Mouse (Mus musculus): ENCODE results near the gene Gng7. TPM values are rescaled to one million over a fixed set of nuclear protein-coding genes. Genes with fewer than 3 reads are reported as not detected.
"Not testable (repeated sequence)": the region's sequence is repeated elsewhere in the genome, so short reads cannot be mapped to it uniquely, and the experiment has no call there.

The Gng7 gene
- polyA plus RNA-seq, 1 experiment from 2014 or later, result 14.0 TPM

GRCm38 (mm10) chr10:81045246-81045645 is 30.5 kb upstream of the Gng7 start:
- not testable (repeated sequence) for H3K9me3 ChIP-seq; H3K27me3 ChIP-seq (replicated peaks); H3K4me1 ChIP-seq; H3K4me2 ChIP-seq (replicated peaks); H3K4me3 ChIP-seq; H3K27ac ChIP-seq; ATAC-seq (ENCODE audit: low FRiP score, low read depth); H3K9ac ChIP-seq
- 94% methylated on average over 14 of the region's 14 CpGs for WGBS
- H3K36me3 ChIP-seq, result peaks cover 79% of the 10 kb centered on the region

GRCm38 (mm10) chr10:81041458-81042175 is 26.9 kb upstream of the Gng7 start:
- Histone ChIP-seq H3K9ac (no peak overlapping the region), H3K9me3 (no peaks in the 10 kb centered on the region), H3K4me1 (no peaks in the 10 kb centered on the region), H3K36me3 (peaks cover 42% of the 10 kb centered on the region), H3K4me2 (replicated peaks) (no peak overlapping the region), H3K27me3 (replicated peaks) (no peaks in the 10 kb centered on the region), H3K27ac (no peak overlapping the region), H3K4me3 (no peak overlapping the region)
- WGBS, result 36% methylated on average over 13 of the region's 13 CpGs
- ATAC-seq (ENCODE audit: low FRiP score, low read depth), result no peak

GRCm38 (mm10) chr10:81036988-81037580 is 22.3 kb upstream of the Gng7 start, which contains the start of gene Slc39a3:
TSS of gene Slc39a3 (minus strand) at chr10:81037426.
- Histone ChIP-seq H3K4me2 (replicated peaks) (peak within 1 kb of the TSS; percentile 71), H3K27ac (no peak within 1 kb of the TSS), H3K4me1 (peaks cover 5% of the 10 kb centered on the region; the same call in 1 of the 2 replicates), H3K4me3 (peak within 1 kb of the TSS; percentile 82), H3K36me3 (peaks cover 21% of the 10 kb centered on the region), H3K9me3 (no peaks in the 10 kb centered on the region), H3K27me3 (replicated peaks) (no peaks in the 10 kb centered on the region), H3K9ac (peak within 1 kb of the TSS; percentile 73)
- WGBS, result 1% methylated on average over 35 of the region's 35 CpGs
- ATAC-seq (ENCODE audit: low FRiP score, low read depth), result peak; percentile 99

- ATAC-seq (ENCODE audit: low FRiP score, low read depth), result no peak
- Histone ChIP-seq H3K4me1 (peaks cover 5% of the 10 kb centered on the region; the same call in 1 of the 2 replicates), H3K27me3 (replicated peaks) (no peaks in the 10 kb centered on the region), H3K9me3 (no peaks in the 10 kb centered on the region), H3K36me3 (peaks cover 29% of the 10 kb centered on the region), H3K27ac (no peak overlapping the region), H3K4me2 (replicated peaks) (no peak overlapping the region), H3K4me3 (no peak overlapping the region), H3K9ac (no peak overlapping the region)
- 76% methylated on average over 7 of the region's 7 CpGs for WGBS
Measured at GRCm38 (mm10) chr10:81036251-81036650, 21.5 kb upstream of the Gng7 start.

GRCm38 (mm10) chr10:81033586-81033985 is 18.8 kb upstream of the Gng7 start:
- Histone ChIP-seq H3K9ac (no peak overlapping the region), H3K9me3 (no peaks in the 10 kb centered on the region), H3K4me2 (replicated peaks) (no peak overlapping the region), H3K4me1 (peaks cover 9% of the 10 kb centered on the region), H3K27me3 (replicated peaks) (no peaks in the 10 kb centered on the region), H3K27ac (no peak overlapping the region), H3K36me3 (peaks cover 44% of the 10 kb centered on the region), H3K4me3 (no peak overlapping the region)
- 83% methylated on average over 10 of the region's 10 CpGs for WGBS
- no peak for ATAC-seq (ENCODE audit: low FRiP score, low read depth)

- no peak overlapping the region for H3K4me3 ChIP-seq
- H3K9ac ChIP-seq, result no peak overlapping the region
- no peak overlapping the region for H3K27ac ChIP-seq
- H3K27me3 ChIP-seq (replicated peaks), result peaks cover 18% of the 10 kb centered on the region
- H3K36me3 ChIP-seq, result peaks cover 42% of the 10 kb centered on the region
- H3K9me3 ChIP-seq, result no peaks in the 10 kb centered on the region
- no peak for ATAC-seq (ENCODE audit: low FRiP score, low read depth)
- peaks cover 14% of the 10 kb centered on the region for H3K4me1 ChIP-seq
- WGBS, result 77% methylated on average over 10 of the region's 10 CpGs
- H3K4me2 ChIP-seq (replicated peaks), result no peak overlapping the region
Measured at GRCm38 (mm10) chr10:81029031-81029430, 14.3 kb upstream of the Gng7 start.

- Histone ChIP-seq H3K4me2 (replicated peaks) (no peak overlapping the region), H3K36me3 (peaks cover 34% of the 10 kb centered on the region), H3K4me3 (no peak overlapping the region), H3K9me3 (no peaks in the 10 kb centered on the region), H3K4me1 (peaks cover 14% of the 10 kb centered on the region), H3K27ac (no peak overlapping the region), H3K27me3 (replicated peaks) (peaks cover 25% of the 10 kb centered on the region), H3K9ac (no peak overlapping the region)
- ATAC-seq (ENCODE audit: low FRiP score, low read depth), result no peak
Measured at GRCm38 (mm10) chr10:81028219-81028618, 13.5 kb upstream of the Gng7 start.

GRCm38 (mm10) chr10:81027331-81027730 is 12.6 kb upstream of the Gng7 start:
- H3K36me3 ChIP-seq, result peaks cover 25% of the 10 kb centered on the region
- H3K27me3 ChIP-seq (replicated peaks), result peaks cover 30% of the 10 kb centered on the region
- peaks cover 14% of the 10 kb centered on the region for H3K4me1 ChIP-seq
- no peak for ATAC-seq (ENCODE audit: low FRiP score, low read depth)
- no peak overlapping the region for H3K9ac ChIP-seq
- no peak overlapping the region for H3K4me3 ChIP-seq
- H3K27ac ChIP-seq, result no peak overlapping the region
- no peaks in the 10 kb centered on the region for H3K9me3 ChIP-seq
- 69% methylated on average over 4 of the region's 4 CpGs for WGBS
- no peak overlapping the region for H3K4me2 ChIP-seq (replicated peaks)

GRCm38 (mm10) chr10:81026857-81027256 is 12.1 kb upstream of the Gng7 start:
- WGBS, result 96% methylated on average over 5 of the region's 5 CpGs
- ATAC-seq (ENCODE audit: low FRiP score, low read depth), result no peak

GRCm38 (mm10) chr10:81025639-81026275 is 11.0 kb upstream of the Gng7 start, which contains the start of gene Diras1:
TSS of gene Diras1 (minus strand) at chr10:81025662.
- Histone ChIP-seq H3K4me1 (peaks cover 14% of the 10 kb centered on the region), H3K4me2 (replicated peaks) (peak within 1 kb of the TSS; percentile 71), H3K36me3 (peaks cover 10% of the 10 kb centered on the region), H3K27me3 (replicated peaks) (peaks cover 44% of the 10 kb centered on the region), H3K9ac (peak within 1 kb of the TSS; percentile 64), H3K27ac (no peak within 1 kb of the TSS), H3K4me3 (peak within 1 kb of the TSS; percentile 45), H3K9me3 (no peaks in the 10 kb centered on the region)
- WGBS, result 53% methylated on average over 12 of the region's 12 CpGs
- ATAC-seq (ENCODE audit: low FRiP score, low read depth), result no peak; the same call in 1 of the 2 replicates

More at GRCm38 (mm10) chr10:81026857-81027256, 12.1 kb upstream of the Gng7 start:
- Histone ChIP-seq H3K9ac (no peak overlapping the region), H3K4me3 (no peak overlapping the region), H3K4me2 (replicated peaks) (no peak overlapping the region), H3K27ac (no peak overlapping the region), H3K36me3 (peaks cover 21% of the 10 kb centered on the region), H3K27me3 (replicated peaks) (peaks cover 35% of the 10 kb centered on the region), H3K4me1 (peaks cover 14% of the 10 kb centered on the region), H3K9me3 (no peaks in the 10 kb centered on the region)

- WGBS, result 2% methylated on average over 41 of the region's 43 CpGs
- H3K36me3 ChIP-seq, result peaks cover 4% of the 10 kb centered on the region
- peak overlapping the region; percentile 64 for H3K9ac ChIP-seq
- H3K9me3 ChIP-seq, result no peaks in the 10 kb centered on the region
- H3K4me2 ChIP-seq (replicated peaks), result peak overlapping the region; percentile 71
- H3K27ac ChIP-seq, result no peak overlapping the region
- peaks cover 14% of the 10 kb centered on the region for H3K4me1 ChIP-seq
- peak; percentile 53 for ATAC-seq (ENCODE audit: low FRiP score, low read depth)
- peak overlapping the region; percentile 45 for H3K4me3 ChIP-seq
- H3K27me3 ChIP-seq (replicated peaks), result peaks cover 44% of the 10 kb centered on the region
Measured at GRCm38 (mm10) chr10:81025047-81025621, 10.4 kb upstream of the Gng7 start.

GRCm38 (mm10) chr10:81024346-81024937 is 9.7 kb upstream of the Gng7 start:
- WGBS, result 75% methylated on average over 5 of the region's 5 CpGs
- peak overlapping the region; percentile 64 for H3K9ac ChIP-seq
- H3K36me3 ChIP-seq, result no peaks in the 10 kb centered on the region; the same call in 1 of the 2 replicates
- H3K4me1 ChIP-seq, result peaks cover 12% of the 10 kb centered on the region
- no peaks in the 10 kb centered on the region for H3K9me3 ChIP-seq
- no peak overlapping the region for H3K27ac ChIP-seq
- H3K27me3 ChIP-seq (replicated peaks), result peaks cover 44% of the 10 kb centered on the region
- ATAC-seq (ENCODE audit: low FRiP score, low read depth), result no peak
- peak overlapping the region; percentile 45 for H3K4me3 ChIP-seq
- H3K4me2 ChIP-seq (replicated peaks), result peak overlapping the region; percentile 71
